ENCODE assay signal across 21 mouse cellular contexts in genomic region chr19:48575736-48576135, GRCm38 (mm10).
"Had no signal": no experiment of that assay in that cellular context is flagged by ENCODE, and none has a peak within 500 bp of the region (broad histone marks: within the 10 kb centered on the region; RNA-seq: fewer than 3 reads in every experiment).

No protein-coding gene starts in this region.

- H3K27ac ChIP-seq: limb, embryonic 12.5 days; limb, embryonic 15.5 days; liver, embryonic 14.5 days; midbrain, embryonic 12.5 days; neural tube, embryonic 13.5 days; stomach, postnatal 0 days had no signal

- H3K9me3 ChIP-seq: limb, embryonic 12.5 days; limb, embryonic 15.5 days; midbrain, embryonic 12.5 days; neural tube, embryonic 13.5 days had no signal

- H3K27me3 ChIP-seq: limb, embryonic 12.5 days; limb, embryonic 15.5 days; midbrain, embryonic 12.5 days; neural tube, embryonic 13.5 days had no signal

- ATAC-seq: liver, postnatal 0 days; midbrain, embryonic 16.5 days had no signal

- H3K4me2 ChIP-seq: limb, embryonic 12.5 days; limb, embryonic 15.5 days; liver, embryonic 11.5 days; midbrain, embryonic 12.5 days; neural tube, embryonic 13.5 days had no signal

- H3K36me3 ChIP-seq: limb, embryonic 12.5 days; limb, embryonic 15.5 days; midbrain, embryonic 12.5 days; neural tube, embryonic 13.5 days had no signal

- H3K4me1 ChIP-seq: limb, embryonic 15.5 days; neural tube, embryonic 13.5 days had no signal

- DNase-seq: kidney, adult 18-20 months; kidney, adult 9 months; kidney, postnatal 14 days; kidney, postnatal 4 days; left cerebral cortex, postnatal 4 days; liver, postnatal 0 days; lung, postnatal 14 days; lung, postnatal 4 days; right cerebral cortex, adult 18-20 months; right cerebral cortex, postnatal 14 days; right cerebral cortex, postnatal 4 days; thymus, postnatal 25 days had no signal

- H3K4me3 ChIP-seq: limb, embryonic 12.5 days; limb, embryonic 15.5 days; midbrain, embryonic 12.5 days; myocyte; neural tube, embryonic 13.5 days had no signal

- H3K9ac ChIP-seq: limb, embryonic 12.5 days; limb, embryonic 15.5 days; liver, embryonic 14.5 days; liver, postnatal 0 days; midbrain, embryonic 12.5 days; neural tube, embryonic 13.5 days had no signal
